Mouse (Mus musculus) layer of hippocampus, adult 11-12 months (tissue): ENCODE measurements around the gene Clcn3.
"Not testable (repeated sequence)": the region's sequence is repeated elsewhere in the genome, so short reads cannot be mapped to it uniquely, and the experiment has no call there.

Experiments used
- DNase-seq: peaks from one replicate; pipeline ENCODE4 v3.0.0; 2022; ENCODE audit warnings: low spot score

Clcn3 gene

GRCm38 (mm10) chr8:60982701-60983687 is at the start of gene Clcn3:
Clcn3 (minus strand) TSS chr8:60983300.
- peak; percentile 97 for DNase-seq

- no peak for DNase-seq
Observed at GRCm38 (mm10) chr8:60996468-60996867, 13.4 kb upstream of the Clcn3 start.

DNA sequence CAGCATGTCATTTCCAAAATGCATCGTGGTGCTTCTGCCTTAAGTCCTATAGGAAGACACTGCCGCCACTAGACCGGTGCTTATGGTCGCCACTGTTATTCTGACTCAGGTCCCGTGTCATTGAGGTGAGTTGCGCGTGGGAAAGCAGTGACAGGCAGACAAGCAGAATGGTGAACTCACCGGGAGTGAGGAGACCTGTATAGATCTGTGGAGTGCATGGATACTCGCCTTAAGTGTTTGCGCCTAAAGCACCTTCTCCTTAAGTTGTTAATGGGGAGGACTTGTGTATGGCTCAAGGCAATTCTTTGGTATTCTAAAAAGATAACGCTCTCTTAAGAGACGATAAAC is 10.5 kb upstream of the Clcn3 start:
- DNase-seq: no peak

GRCm38 (mm10) chr8:60992910-60993638 is 10.0 kb upstream of the Clcn3 start, which contains the start of gene Nek1:
Nek1 (plus strand) TSS chr8:60993195.
- DNase-seq: peak; percentile 98

DNA sequence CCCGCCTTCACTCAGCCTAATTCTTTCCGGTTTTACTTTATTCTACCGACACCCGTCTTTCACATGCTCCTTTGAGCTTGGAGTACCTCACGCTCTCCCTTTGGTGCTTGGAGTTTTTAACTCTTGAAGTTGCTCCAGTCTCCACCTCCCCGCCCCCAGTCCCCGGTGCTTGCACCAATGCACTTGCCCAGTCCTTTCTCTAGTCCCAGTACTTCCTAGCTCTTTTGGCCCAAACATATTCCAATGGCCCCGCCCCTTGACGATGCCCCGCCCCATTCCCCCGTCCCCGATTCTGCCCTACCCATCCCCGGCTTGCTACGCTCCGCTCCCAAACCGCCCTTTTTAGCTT is 9.4 kb upstream of the Clcn3 start:
- no peak for DNase-seq

DNA sequence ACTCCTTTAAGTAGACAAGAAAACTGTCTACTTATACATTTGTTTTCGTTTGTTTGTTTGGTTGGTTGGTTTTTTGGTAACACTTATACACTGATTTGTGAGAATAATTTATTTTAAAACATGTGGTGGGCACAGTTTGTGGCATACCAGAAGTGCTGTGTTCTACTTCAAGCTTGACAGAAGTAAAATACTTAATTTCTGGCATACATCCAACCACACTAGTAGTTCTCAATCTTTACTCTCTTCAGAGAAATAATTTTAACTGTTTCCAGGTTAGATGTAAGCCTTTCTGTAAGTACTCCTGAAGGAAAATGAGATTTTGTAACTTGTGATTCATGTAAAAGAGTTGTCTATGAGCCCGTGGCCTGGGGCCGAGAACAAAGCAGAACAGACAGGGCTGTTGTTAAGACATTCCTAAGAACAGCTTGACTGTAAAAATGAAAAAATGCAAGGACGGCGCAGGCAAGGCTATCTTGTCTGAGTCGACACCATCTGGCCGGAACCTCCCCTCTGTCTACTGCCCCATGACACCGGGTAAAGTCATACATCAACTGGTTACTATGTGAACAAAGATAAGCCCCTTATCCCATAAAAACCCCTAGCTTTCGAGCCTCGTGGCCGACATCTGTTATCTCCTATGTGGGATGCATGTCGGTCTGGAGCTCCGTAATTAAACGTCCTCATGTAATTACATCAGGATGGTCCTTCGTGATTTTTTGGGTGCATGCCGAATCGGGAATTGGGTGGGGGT is 1.3 kb upstream of the Clcn3 start:
- not testable (repeated sequence) for DNase-seq

GRCm38 (mm10) chr8:60983688-60984079 is 584 bp upstream of the Clcn3 start:
- peak; percentile 70 for DNase-seq

DNA sequence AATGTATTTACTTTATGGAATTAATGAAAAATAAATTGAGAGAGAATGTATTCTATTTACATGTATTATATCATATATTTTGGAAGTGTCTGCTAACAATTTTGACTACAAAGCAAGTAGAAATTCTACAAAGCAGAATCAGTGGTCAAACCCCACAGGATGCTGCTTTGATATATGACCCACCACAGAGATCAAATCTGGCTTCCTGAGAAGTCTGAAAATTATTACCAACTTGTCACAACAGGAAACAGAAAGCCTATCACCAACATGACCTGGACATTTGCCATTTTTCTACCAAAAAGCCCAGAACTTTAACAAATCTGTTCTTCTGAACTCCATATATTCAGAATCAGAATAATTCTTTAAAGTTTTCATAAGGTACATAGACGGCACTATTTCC is 1.7 kb downstream of the Clcn3 start:
- DNase-seq: no peak

DNA sequence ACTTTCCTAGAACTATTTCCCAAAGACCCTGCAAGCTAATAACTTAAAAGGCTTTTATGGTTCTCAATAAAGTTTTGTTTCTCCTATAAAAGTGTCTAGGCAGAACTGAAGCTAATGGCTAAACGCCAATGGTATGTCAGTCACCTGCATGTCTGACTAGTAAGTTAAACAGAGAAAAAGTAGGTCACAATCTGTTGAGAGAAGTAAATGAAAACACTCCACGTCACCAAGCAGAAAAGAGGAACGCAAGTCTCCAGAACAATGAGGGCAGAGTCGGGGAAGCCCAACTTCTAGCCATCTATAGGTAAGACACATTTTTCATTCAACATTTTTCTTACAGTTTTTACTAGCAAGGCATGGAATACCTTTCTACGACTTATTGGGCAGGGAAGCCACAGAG is 4.6 kb downstream of the Clcn3 start:
- no peak for DNase-seq

- DNase-seq: no peak
Observed at GRCm38 (mm10) chr8:60976818-60977217, 6.3 kb downstream of the Clcn3 start.

DNA sequence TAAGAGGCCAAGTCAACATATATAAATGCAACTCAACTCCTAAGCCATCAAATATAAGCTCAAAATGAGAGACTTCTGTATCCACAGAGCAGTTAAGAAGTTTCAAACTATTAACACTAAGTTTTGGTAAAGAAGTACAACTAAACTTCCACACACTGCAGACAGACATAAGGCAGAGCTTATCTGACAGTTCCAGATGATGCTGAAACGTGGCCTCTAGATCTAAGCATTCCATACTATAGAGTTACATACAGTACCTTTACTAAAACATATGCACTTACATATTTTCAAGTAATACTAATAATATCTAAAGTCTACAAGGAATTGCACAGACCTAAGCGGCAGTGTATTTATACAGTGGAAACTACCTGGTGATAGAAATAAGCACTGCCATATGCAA is 8.3 kb downstream of the Clcn3 start:
- no peak for DNase-seq

GRCm38 (mm10) chr8:60973448-60973847 is 9.7 kb downstream of the Clcn3 start:
- DNase-seq: no peak

GRCm38 (mm10) chr8:60971808-60972207 is 11.3 kb downstream of the Clcn3 start:
- no peak for DNase-seq

DNA sequence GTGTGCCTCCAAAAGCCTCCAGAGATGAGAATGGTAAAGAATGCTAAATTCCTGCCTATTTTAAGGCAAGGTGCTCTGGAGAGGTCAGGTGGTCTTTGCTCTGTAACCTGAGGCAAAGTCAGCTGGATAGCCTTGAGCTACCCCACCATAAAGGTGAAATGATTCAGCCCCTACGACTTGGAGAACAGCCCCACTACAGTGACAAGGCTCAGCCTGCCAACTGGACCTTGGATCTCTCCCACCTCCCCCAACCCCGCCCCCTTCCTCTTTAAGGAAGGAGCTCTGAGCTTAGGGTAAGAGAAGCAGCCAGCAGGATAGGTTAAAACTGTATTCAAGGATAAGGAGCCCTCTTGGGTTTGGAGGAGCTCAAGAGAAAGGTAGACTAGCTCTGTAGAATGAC is 14.0 kb downstream of the Clcn3 start:
- no peak for DNase-seq

- no peak for DNase-seq
Observed at GRCm38 (mm10) chr8:60965741-60966140, 17.4 kb downstream of the Clcn3 start.

- no peak for DNase-seq
Observed at GRCm38 (mm10) chr8:60965306-60965705, 17.8 kb downstream of the Clcn3 start.

GRCm38 (mm10) chr8:60964518-60964917 is 18.6 kb downstream of the Clcn3 start:
- no peak for DNase-seq

- DNase-seq: no peak
Observed at GRCm38 (mm10) chr8:60963931-60964330, 19.2 kb downstream of the Clcn3 start.

GRCm38 (mm10) chr8:60962763-60963162 is 20.3 kb downstream of the Clcn3 start:
- DNase-seq: no peak

- DNase-seq: no peak
Observed at GRCm38 (mm10) chr8:60956847-60957246, 26.3 kb downstream of the Clcn3 start.

DNA sequence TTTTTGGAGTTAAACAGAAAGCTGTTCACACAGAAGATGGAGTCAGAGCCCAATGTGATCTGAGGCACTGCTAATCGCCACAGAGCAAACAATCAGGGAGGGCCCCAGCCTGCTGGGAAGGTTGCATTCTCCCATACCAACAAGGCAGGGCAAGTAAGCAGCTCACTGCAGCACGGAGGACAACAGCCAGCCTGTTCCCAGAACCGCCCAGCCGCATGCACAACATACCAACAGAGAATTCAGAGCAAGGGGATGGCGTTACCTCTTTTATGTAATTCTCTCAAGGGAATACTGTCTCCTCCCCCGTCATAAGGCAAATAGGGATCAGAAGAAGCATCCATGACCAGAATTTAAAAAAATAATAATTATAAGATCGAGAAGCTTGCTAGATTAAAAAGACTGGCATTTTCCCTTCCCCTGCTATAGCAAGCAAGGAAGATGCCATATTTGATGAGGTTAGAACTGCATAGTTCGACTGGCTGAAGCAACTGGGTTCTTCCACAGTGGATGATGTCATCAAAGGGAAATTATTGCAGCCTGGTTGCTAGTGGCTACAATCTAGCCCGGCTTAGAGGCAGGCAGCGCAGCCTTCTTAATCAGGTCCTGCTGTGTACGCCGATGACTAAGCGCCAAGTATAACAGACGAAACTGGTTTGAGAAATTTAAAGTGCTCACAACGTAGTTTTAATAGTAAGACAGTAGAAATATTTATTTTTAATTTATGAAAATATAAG is 28.7 kb downstream of the Clcn3 start:
- peak; percentile 79 for DNase-seq

- DNase-seq: no peak
Observed at GRCm38 (mm10) chr8:60952803-60953202, 30.3 kb downstream of the Clcn3 start.
